Mouse (Mus musculus) MEL (cell line): ENCODE measurements around the gene Ptma. TPM values are rescaled to one million over a fixed set of nuclear protein-coding genes. Genes with fewer than 3 reads are reported as not detected.

Experiments used
- DNase-seq: peaks from one replicate; pipeline ENCODE4 v3.0.0; 2011; ENCODE audit warnings: low read depth, low spot score
- H3K27ac ChIP-seq: 2 replicates; pipeline ENCODE4 v1.5.1; 2012; ENCODE audit warnings: low read depth, mild to moderate bottlenecking, control low read depth, low read length, moderate library complexity; ENCODE audit not compliant: control insufficient read depth
- H3K27me3 ChIP-seq, 2 experiments: fragments of 150-350 bp in 1 of 2; sonication (generic) in 1 of 2; 2 replicates each; pipeline ENCODE4 v1.6.1; 2012; ENCODE audit warnings: low read length in 2 of 2, mild to moderate bottlenecking in 2 of 2, improper control_type of control experiment in 1 of 2, moderate library complexity in 1 of 2; ENCODE audit not compliant: insufficient read depth in 2 of 2, control insufficient read depth in 1 of 2
- H3K36me3 ChIP-seq, 2 experiments: 2 replicates each; pipeline ENCODE4 v1.6.1; 2012 to 2014; ENCODE audit warnings: low read length in 2 of 2, improper control_type of control experiment in 1 of 2, inconsistent platforms in 1 of 2, mild to moderate bottlenecking in 1 of 2; ENCODE audit not compliant: insufficient read depth in 2 of 2, control insufficient read depth in 1 of 2
- H3K4me1 ChIP-seq, 2 experiments: fragments of 150-350 bp in 1 of 2; sonication (generic) in 1 of 2; 2 replicates each; pipeline ENCODE4 v1.6.1; 2012; ENCODE audit warnings: low read length in 2 of 2, improper control_type of control experiment in 1 of 2, mild to moderate bottlenecking in 1 of 2; ENCODE audit not compliant: insufficient read depth in 2 of 2, control insufficient read depth in 1 of 2
- H3K4me3 ChIP-seq, 2 experiments: fragments of 150-350 bp in 1 of 2; sonication (generic) in 1 of 2; 2 replicates each; pipeline ENCODE4 v1.5.1; 2012; ENCODE audit warnings: low read depth in 2 of 2, low read length in 2 of 2, mild to moderate bottlenecking in 2 of 2, moderate library complexity in 2 of 2, control low read depth in 1 of 2, improper control_type of control experiment in 1 of 2; ENCODE audit not compliant: control insufficient read depth in 1 of 2, insufficient read depth in 1 of 2
- H3K79me2 ChIP-seq: 2 replicates; pipeline ENCODE4 v1.6.1; 2012; ENCODE audit warnings: mild to moderate bottlenecking, low read length, moderate library complexity; ENCODE audit not compliant: control insufficient read depth, poor library complexity, insufficient read depth
- H3K9ac ChIP-seq: 2 replicates; pipeline ENCODE4 v1.6.1; 2012; ENCODE audit warnings: low read depth, mild to moderate bottlenecking, control low read depth, low read length, moderate library complexity; ENCODE audit not compliant: control insufficient read depth, poor library complexity, severe bottlenecking
- H3K9me3 ChIP-seq: fragments of 150-350 bp; sonication (generic); replicated peaks from 2 replicates; pipeline ENCODE4 v1.6.1; 2012; ENCODE audit warnings: mild to moderate bottlenecking, low read length, improper control_type of control experiment, moderate library complexity; ENCODE audit not compliant: insufficient read depth
- BHLHE40 ChIP-seq: IDR thresholded peaks from 2 replicates; pipeline ENCODE4 v1.6.1; 2012; ENCODE audit warnings: low read depth, mild to moderate bottlenecking, inconsistent platforms, low read length, improper control_type of control experiment, borderline replicate concordance
- CHD1 ChIP-seq: IDR thresholded peaks from 2 replicates; pipeline ENCODE4 v1.6.1; 2012; ENCODE audit warnings: low read depth, mild to moderate bottlenecking, inconsistent platforms, low read length, improper control_type of control experiment
- CHD2 ChIP-seq: IDR thresholded peaks from 2 replicates; pipeline ENCODE4 v1.6.1; 2011; ENCODE audit warnings: low read length, improper control_type of control experiment
- CTCF ChIP-seq, 3 experiments: IDR thresholded peaks in 2 of 3; conservative IDR thresholded peaks in 1 of 3; 2 replicates each; pipeline ENCODE4 v1.5.1; 2011 to 2012; ENCODE audit warnings: low read length in 3 of 3, low read depth in 2 of 3, mild to moderate bottlenecking in 2 of 3, improper control_type of control experiment in 1 of 3, inconsistent platforms in 1 of 3, mixed read lengths in 1 of 3, moderate library complexity in 1 of 3; ENCODE audit not compliant: control insufficient read depth in 1 of 3, insufficient read depth in 1 of 3, poor library complexity in 1 of 3, severe bottlenecking in 1 of 3
- E2F4 ChIP-seq: IDR thresholded peaks from 2 replicates; pipeline ENCODE4 v1.6.1; 2011; ENCODE audit warnings: low read depth, low read length, improper control_type of control experiment, borderline replicate concordance
- ELF1 ChIP-seq: IDR thresholded peaks from 2 replicates; pipeline ENCODE4 v1.6.1; 2014; ENCODE audit warnings: low read depth, mild to moderate bottlenecking, inconsistent platforms, low read length, improper control_type of control experiment, moderate library complexity
- EP300 ChIP-seq, 2 experiments: IDR thresholded peaks; 2 replicates each; pipeline ENCODE4 v1.6.1; 2011; ENCODE audit warnings: improper control_type of control experiment in 2 of 2, low read length in 2 of 2, low read depth in 1 of 2, mild to moderate bottlenecking in 1 of 2
- ETS1 ChIP-seq: IDR thresholded peaks from 2 replicates; pipeline ENCODE4 v1.6.1; 2012; ENCODE audit warnings: low read depth, mild to moderate bottlenecking, inconsistent platforms, low read length, improper control_type of control experiment, moderate library complexity
- GABPA ChIP-seq: IDR thresholded peaks from 2 replicates; pipeline ENCODE4 v1.6.1; 2012; ENCODE audit warnings: low read depth, mild to moderate bottlenecking, inconsistent platforms, low read length, improper control_type of control experiment, moderate library complexity
- GATA1 ChIP-seq: IDR thresholded peaks from 2 replicates; pipeline ENCODE4 v1.6.1; 2011; ENCODE audit warnings: low read depth, low read length, improper control_type of control experiment
- HCFC1 ChIP-seq: IDR thresholded peaks from 2 replicates; pipeline ENCODE4 v1.6.1; 2012; ENCODE audit warnings: low read depth, mild to moderate bottlenecking, inconsistent platforms, low read length, improper control_type of control experiment, moderate library complexity
- JUND ChIP-seq: IDR thresholded peaks from 2 replicates; pipeline ENCODE4 v1.6.1; 2011; ENCODE audit warnings: low read depth, mild to moderate bottlenecking, improper control_type of control experiment, low read length
- KAT2A ChIP-seq: conservative IDR thresholded peaks from 2 replicates; pipeline ENCODE4 v1.6.1; 2012; ENCODE audit warnings: low read depth, low read length, improper control_type of control experiment, inconsistent platforms
- MAFK ChIP-seq: IDR thresholded peaks from 2 replicates; pipeline ENCODE4 v1.6.1; 2011; ENCODE audit warnings: low read depth, mild to moderate bottlenecking, low read length, improper control_type of control experiment, borderline replicate concordance
- MAX ChIP-seq: IDR thresholded peaks from 2 replicates; pipeline ENCODE4 v1.6.1; 2011; ENCODE audit warnings: low read length, improper control_type of control experiment
- MEF2A ChIP-seq: IDR thresholded peaks from 2 replicates; pipeline ENCODE4 v1.6.1; 2014; ENCODE audit warnings: low read depth, mild to moderate bottlenecking, inconsistent platforms, low read length, improper control_type of control experiment; ENCODE audit not compliant: poor library complexity, insufficient replicate concordance, severe bottlenecking; ENCODE audit errors: extremely low read depth
- MXI1 ChIP-seq: IDR thresholded peaks from 2 replicates; pipeline ENCODE4 v1.6.1; 2011; ENCODE audit warnings: mild to moderate bottlenecking, low read depth, low read length, improper control_type of control experiment
- MYC ChIP-seq: IDR thresholded peaks from 2 replicates; pipeline ENCODE4 v1.6.1; 2011; ENCODE audit warnings: low read depth, mild to moderate bottlenecking, low read length, improper control_type of control experiment, moderate library complexity
- NELFE ChIP-seq: IDR thresholded peaks from 2 replicates; pipeline ENCODE4 v1.6.1; 2011; ENCODE audit warnings: low read depth, low read length, improper control_type of control experiment
- NRF1 ChIP-seq: IDR thresholded peaks from 2 replicates; pipeline ENCODE4 v1.6.1; 2014; ENCODE audit warnings: low read depth, mild to moderate bottlenecking, inconsistent platforms, low read length, improper control_type of control experiment, moderate library complexity; ENCODE audit not compliant: poor library complexity, insufficient read depth, severe bottlenecking
- POLR2A ChIP-seq, 2 experiments: IDR thresholded peaks; 2 replicates each; pipeline ENCODE4 v1.6.1; 2011 to 2012; ENCODE audit warnings: low read length in 2 of 2, mild to moderate bottlenecking in 2 of 2, control low read depth in 1 of 2, improper control_type of control experiment in 1 of 2, low read depth in 1 of 2, moderate library complexity in 1 of 2; ENCODE audit not compliant: control insufficient read depth in 1 of 2, insufficient read depth in 1 of 2, poor library complexity in 1 of 2
- POLR2AphosphoS5 ChIP-seq: IDR thresholded peaks from 2 replicates; pipeline ENCODE4 v1.6.1; 2012; ENCODE audit warnings: low read depth, borderline replicate concordance, mild to moderate bottlenecking, inconsistent platforms, low read length, moderate library complexity, mixed read lengths
- RAD21 ChIP-seq: IDR thresholded peaks from 2 replicates; pipeline ENCODE4 v1.6.1; 2011; ENCODE audit warnings: mild to moderate bottlenecking, low read depth, low read length, improper control_type of control experiment
- RCOR1 ChIP-seq: IDR thresholded peaks from 2 replicates; pipeline ENCODE4 v1.6.1; 2012; ENCODE audit warnings: low read depth, mild to moderate bottlenecking, inconsistent platforms, low read length, improper control_type of control experiment
- SIN3A ChIP-seq: IDR thresholded peaks from 2 replicates; pipeline ENCODE4 v1.6.1; 2012; ENCODE audit warnings: low read length, improper control_type of control experiment, inconsistent platforms
- SMC3 ChIP-seq: IDR thresholded peaks from 2 replicates; pipeline ENCODE4 v1.6.1; 2011; ENCODE audit warnings: low read depth, low read length, improper control_type of control experiment
- TAL1 ChIP-seq: IDR thresholded peaks from 2 replicates; pipeline ENCODE4 v1.6.1; 2012; ENCODE audit warnings: mild to moderate bottlenecking, inconsistent platforms, low read length, moderate library complexity, mixed read lengths
- TBP ChIP-seq: IDR thresholded peaks from 2 replicates; pipeline ENCODE4 v1.8.0; 2011; ENCODE audit warnings: low read depth, low read length, improper control_type of control experiment
- TCF12 ChIP-seq: IDR thresholded peaks from 2 replicates; pipeline ENCODE4 v1.6.1; 2014; ENCODE audit warnings: low read depth, mild to moderate bottlenecking, inconsistent platforms, low read length, improper control_type of control experiment, moderate library complexity
- UBTF ChIP-seq: IDR thresholded peaks from 2 replicates; pipeline ENCODE4 v1.6.1; 2012; ENCODE audit warnings: low read depth, mild to moderate bottlenecking, inconsistent platforms, low read length, improper control_type of control experiment, moderate library complexity, borderline replicate concordance; ENCODE audit not compliant: insufficient read depth
- USF1 ChIP-seq: IDR thresholded peaks from 2 replicates; pipeline ENCODE4 v1.6.1; 2014; ENCODE audit warnings: low read depth, mild to moderate bottlenecking, inconsistent platforms, low read length, improper control_type of control experiment, moderate library complexity
- USF2 ChIP-seq, 2 experiments: IDR thresholded peaks; 2 replicates each; pipeline ENCODE4 v1.6.1; 2011 to 2012; ENCODE audit warnings: improper control_type of control experiment in 2 of 2, low read length in 2 of 2, borderline replicate concordance in 1 of 2, inconsistent platforms in 1 of 2, low read depth in 1 of 2, mild to moderate bottlenecking in 1 of 2; ENCODE audit not compliant: insufficient read depth in 1 of 2
- ZC3H11A ChIP-seq: IDR thresholded peaks from 2 replicates; pipeline ENCODE4 v1.6.1; 2012; ENCODE audit warnings: low read depth, mild to moderate bottlenecking, inconsistent platforms, low read length, improper control_type of control experiment
- ZKSCAN1 ChIP-seq: IDR thresholded peaks from 2 replicates; pipeline ENCODE4 v1.6.1; 2012; ENCODE audit warnings: low read depth, mild to moderate bottlenecking, inconsistent platforms, low read length, improper control_type of control experiment, moderate library complexity
- ZMIZ1 ChIP-seq: IDR thresholded peaks from 2 replicates; pipeline ENCODE4 v1.6.1; 2012; ENCODE audit warnings: low read depth, mild to moderate bottlenecking, inconsistent platforms, low read length, improper control_type of control experiment, moderate library complexity
- ZNF384 ChIP-seq: IDR thresholded peaks from 2 replicates; pipeline ENCODE4 v1.6.1; 2012; ENCODE audit warnings: low read depth, mild to moderate bottlenecking, inconsistent platforms, low read length, improper control_type of control experiment
- polyA plus RNA-seq, 2 experiments: library from polyadenylated mRNA; stranded (reverse) in 1 of 2; unstranded in 1 of 2; fragments of >175 nt in 1 of 2; fragments of >200 nt in 1 of 2; gene quantifications; 2 replicates each; pipeline versions ENCODE4 v1.2.1 to v1.2.4; 2012; ENCODE audit warnings: low replicate concordance in 2 of 2, low read depth in 1 of 2; ENCODE audit not compliant: insufficient read length in 2 of 2, insufficient read depth in 1 of 2, missing spikeins in 1 of 2
- total RNA-seq: library from RNA; depleted of rRNA; stranded (reverse); fragments of 300-350 nt; gene quantifications from 2 replicates; pipeline ENCODE4 v1.2.3, GENCODE M21; 2012

Gene Ptma
- total and polyA plus RNA-seq, 3 experiments: 2,419 to 4,891 (median 3,309) TPM

- Histone ChIP-seq H3K27ac (peak overlapping the region; percentile 92), H3K4me3 (peak overlapping the region; percentile 67 to 79), H3K9me3 (no peaks in the 10 kb centered on the region), H3K36me3 (peaks cover 0 to 15% of the 10 kb centered on the region in 2 experiments; a peak in 2 of 4 replicates), H3K4me1 (peaks cover 7 to 15% of the 10 kb centered on the region in 2 experiments), H3K27me3 (no peaks in the 10 kb centered on the region), H3K9ac (peak overlapping the region; percentile 95), H3K79me2 (peaks cover 13% of the 10 kb centered on the region)
- peak; percentile 99 for DNase-seq
- peak; percentile 81 for TF ChIP-seq NRF1
- TF ChIP-seq MEF2A: no peak
- no peak for TF ChIP-seq CHD1
- TF ChIP-seq TCF12: peak; percentile 64
- no peak for TF ChIP-seq TAL1
- TF ChIP-seq NELFE: peak; percentile 88
- TF ChIP-seq USF1: no peak
- no peak for TF ChIP-seq CTCF (IDR thresholded peaks at IDR 0.05 in 2 of 3, conservative IDR thresholded peaks at IDR 0.05 in 1 of 3; ENCODE audit: control insufficient read depth in 1 of 3, insufficient read depth in 1 of 3, low read depth in 2 of 3, low read length in 3 of 3, poor library complexity in 1 of 3, severe bottlenecking in 1 of 3)
- peak; percentile 95; the same call in 1 of the 2 replicates for TF ChIP-seq E2F4
- TF ChIP-seq BHLHE40: no peak
- TF ChIP-seq ELF1: no peak
- no peak for TF ChIP-seq ZNF384
- no peak for TF ChIP-seq MYC
- peak; percentile 92; the same call in 1 of the 2 replicates for TF ChIP-seq SIN3A
- TF ChIP-seq ZC3H11A: peak; percentile 76
- no peak; the same call in 1 of the 2 replicates for TF ChIP-seq MXI1
- no peak for TF ChIP-seq RAD21
- peak; percentile 90 for TF ChIP-seq HCFC1
- no peak; the same call in 1 of the 2 replicates for TF ChIP-seq KAT2A
- peak; percentile 75 to 89 for TF ChIP-seq POLR2A (IDR thresholded peaks at IDR 0.05; ENCODE audit: control insufficient read depth in 1 of 2, insufficient read depth in 1 of 2, low read depth in 1 of 2, low read length in 2 of 2, poor library complexity in 1 of 2)
- TF ChIP-seq TBP: peak; percentile 91
- TF ChIP-seq MAX: no peak; the same call in 1 of the 2 replicates
- TF ChIP-seq USF2 (IDR thresholded peaks at IDR 0.05; ENCODE audit: borderline replicate concordance in 1 of 2, insufficient read depth in 1 of 2, low read depth in 1 of 2, low read length in 2 of 2): no peak
- TF ChIP-seq SMC3: no peak
- TF ChIP-seq CHD2: no peak
- no peak for TF ChIP-seq ZMIZ1
- TF ChIP-seq JUND: no peak
- TF ChIP-seq EP300 (IDR thresholded peaks at IDR 0.05; ENCODE audit: low read depth in 1 of 2, low read length in 2 of 2): peak in 1 of 2 experiments; percentile 47; a peak in 2 of 4 replicates
- 0 out of 2 replicates have a peak, but pooled peaks have one; percentile 38 for TF ChIP-seq RCOR1
- TF ChIP-seq MAFK: no peak
- no peak for TF ChIP-seq ZKSCAN1
- 0 out of 2 replicates have a peak, but pooled peaks have one; percentile 12 for TF ChIP-seq POLR2AphosphoS5
- TF ChIP-seq GABPA: no peak
- TF ChIP-seq UBTF: no peak
- no peak; the same call in 1 of the 2 replicates for TF ChIP-seq GATA1
- TF ChIP-seq ETS1: peak; percentile 66; the same call in 1 of the 2 replicates
Observed at GRCm38 (mm10) chr1:86487295-86487907, 39.1 kb upstream of the Ptma start.
